Mouse (Mus musculus) T-helper 2 cell (primary cell): ENCODE data around the gene Prune1.

Experiments
- in situ Hi-C: fragments of 300-600 bp; cut with MboI, MseI; formaldehyde crosslinking; loops from one replicate; pipeline ENCODE4 v1.15.1; 2025; ENCODE audit warnings: high pct_unique_total_duplicates

The Prune1 gene

GRCm38 (mm10) chr3:95277149-95277551 is 4.7 kb downstream of the Prune1 start:
- in situ Hi-C loops = no loop called here

DNA sequence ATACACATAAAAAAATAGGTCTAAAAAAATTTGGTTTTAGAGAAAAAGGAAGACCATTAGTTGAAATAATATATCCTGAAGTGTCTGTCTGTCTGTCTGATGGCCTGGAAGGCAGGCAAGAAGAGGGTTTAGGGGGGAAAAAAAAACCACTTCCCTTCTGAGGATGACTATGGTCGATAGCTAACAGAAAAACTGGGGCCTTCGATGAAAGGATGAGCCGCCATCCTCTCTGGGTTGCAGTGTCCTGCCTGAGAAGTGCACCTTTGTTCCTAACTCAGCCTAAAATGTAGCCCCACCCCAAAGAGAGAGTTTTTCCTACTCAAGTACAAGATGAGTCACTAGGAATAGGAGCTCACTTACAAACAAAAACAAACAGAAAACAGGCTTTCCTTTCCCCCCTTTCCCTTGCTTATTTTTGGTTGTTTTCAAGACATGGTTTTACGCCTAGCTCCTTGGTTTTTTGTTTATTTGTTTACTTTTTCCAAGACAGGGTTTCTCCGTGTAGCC is 5.4 kb downstream of the Prune1 start:
- in situ Hi-C loops = no loop called here

GRCm38 (mm10) chr3:95275161-95275560 is 6.7 kb downstream of the Prune1 start:
- in situ Hi-C loops = no loop called here

GRCm38 (mm10) chr3:95274453-95274852 is 7.4 kb downstream of the Prune1 start:
- in situ Hi-C loops = no loop called here

DNA sequence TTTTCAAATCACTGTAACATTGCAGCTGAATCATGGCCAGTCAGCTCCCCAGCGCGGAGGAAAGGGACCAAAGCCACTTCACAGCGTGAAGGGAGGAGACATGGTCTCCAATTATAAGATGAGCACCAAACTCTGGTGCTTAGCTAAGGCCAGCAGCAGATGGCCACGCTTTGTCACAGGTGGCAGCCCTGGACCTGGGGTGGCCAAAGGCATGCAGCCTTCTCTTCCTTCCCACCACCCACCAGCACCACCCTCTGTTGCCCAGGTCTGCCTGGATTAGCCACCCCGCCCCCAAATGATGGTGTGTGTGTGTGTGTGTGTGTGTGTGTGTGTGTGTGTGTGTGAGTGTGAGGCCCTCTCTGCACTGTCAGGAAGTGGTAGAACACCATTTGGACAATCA is 8.4 kb downstream of the Prune1 start:
- in situ Hi-C loops = no loop called here

- in situ Hi-C loops = no loop called here
These were observed 11.0 kb downstream of the Prune1 start for GRCm38 (mm10) chr3:95270766-95271364.

- in situ Hi-C loops = loop anchor here (10.0 kb wide), 1 partner anchor 125 kb away; the partner anchor contains the start of gene Tnfaip8l2
These were observed 12.1 kb downstream of the Prune1 start for GRCm38 (mm10) chr3:95269789-95270188.

- in situ Hi-C loops = loop anchor here (10.0 kb wide), 1 partner anchor 123 kb away; the partner anchor contains the start of gene Tnfaip8l2
These were observed 14.0 kb downstream of the Prune1 start for GRCm38 (mm10) chr3:95267855-95268254.

GRCm38 (mm10) chr3:95266052-95266451 is 15.8 kb downstream of the Prune1 start:
- in situ Hi-C loops = loop anchor here (10.0 kb wide), 1 partner anchor 121 kb away; the partner anchor contains the start of gene Tnfaip8l2

GRCm38 (mm10) chr3:95264724-95265123 is 17.2 kb downstream of the Prune1 start:
- in situ Hi-C loops = loop anchor here (10.0 kb wide), 1 partner anchor 120 kb away; the partner anchor contains the start of gene Tnfaip8l2

GRCm38 (mm10) chr3:95263089-95263739 is 18.7 kb downstream of the Prune1 start:
- in situ Hi-C loops = loop anchor here (10.0 kb wide), 1 partner anchor 118 kb away; the partner anchor contains the start of gene Tnfaip8l2

DNA sequence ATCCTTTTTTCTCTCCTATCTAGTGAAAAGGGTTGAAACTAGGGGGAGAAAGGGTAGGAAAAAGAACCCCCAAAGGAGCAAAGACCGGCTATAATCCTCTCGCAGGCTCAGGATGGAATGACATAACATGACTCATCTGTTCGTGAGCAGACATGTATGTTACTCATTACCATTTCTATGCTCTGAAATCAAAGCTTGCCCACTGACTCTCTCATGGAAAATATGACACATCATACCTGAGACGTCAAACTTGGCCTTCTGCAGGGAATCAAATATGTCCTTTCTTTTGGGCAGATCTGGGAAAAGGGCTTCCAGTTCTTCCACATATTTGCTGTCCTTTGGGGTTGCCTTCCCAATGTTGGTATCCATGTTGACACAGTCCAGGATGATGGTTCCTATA is 19.9 kb downstream of the Prune1 start:
- in situ Hi-C loops = loop anchor here (10.0 kb wide), 1 partner anchor 117 kb away; the partner anchor contains the start of gene Tnfaip8l2

DNA sequence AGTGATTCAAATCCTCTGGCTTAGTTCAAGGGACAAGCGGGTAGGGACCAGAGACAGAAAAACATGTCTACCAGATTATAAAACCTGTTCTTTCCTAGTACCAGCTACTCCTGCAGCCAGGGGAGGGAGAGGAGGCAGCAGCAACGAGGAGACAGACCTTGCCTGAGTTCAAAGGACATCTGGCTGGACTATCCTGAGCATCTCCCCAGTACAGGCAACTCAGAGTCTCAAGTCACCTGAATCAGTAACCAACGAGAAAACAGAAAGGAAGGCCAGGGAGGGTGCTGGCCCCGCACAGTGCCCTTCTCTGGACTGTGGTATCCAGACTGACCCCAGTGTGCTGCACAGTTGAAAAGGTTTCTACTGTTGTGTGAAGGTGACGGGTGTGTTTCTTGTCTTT is 24.9 kb downstream of the Prune1 start:
- in situ Hi-C loops = no loop called here

- in situ Hi-C loops = no loop called here
These were observed 31.0 kb downstream of the Prune1 start, which contains the start of gene Bnipl for GRCm38 (mm10) chr3:95250783-95251424. Bnipl (minus strand) TSS chr3:95251193.

- in situ Hi-C loops = no loop called here
These were observed 31.5 kb downstream of the Prune1 start for GRCm38 (mm10) chr3:95250361-95250760.

DNA sequence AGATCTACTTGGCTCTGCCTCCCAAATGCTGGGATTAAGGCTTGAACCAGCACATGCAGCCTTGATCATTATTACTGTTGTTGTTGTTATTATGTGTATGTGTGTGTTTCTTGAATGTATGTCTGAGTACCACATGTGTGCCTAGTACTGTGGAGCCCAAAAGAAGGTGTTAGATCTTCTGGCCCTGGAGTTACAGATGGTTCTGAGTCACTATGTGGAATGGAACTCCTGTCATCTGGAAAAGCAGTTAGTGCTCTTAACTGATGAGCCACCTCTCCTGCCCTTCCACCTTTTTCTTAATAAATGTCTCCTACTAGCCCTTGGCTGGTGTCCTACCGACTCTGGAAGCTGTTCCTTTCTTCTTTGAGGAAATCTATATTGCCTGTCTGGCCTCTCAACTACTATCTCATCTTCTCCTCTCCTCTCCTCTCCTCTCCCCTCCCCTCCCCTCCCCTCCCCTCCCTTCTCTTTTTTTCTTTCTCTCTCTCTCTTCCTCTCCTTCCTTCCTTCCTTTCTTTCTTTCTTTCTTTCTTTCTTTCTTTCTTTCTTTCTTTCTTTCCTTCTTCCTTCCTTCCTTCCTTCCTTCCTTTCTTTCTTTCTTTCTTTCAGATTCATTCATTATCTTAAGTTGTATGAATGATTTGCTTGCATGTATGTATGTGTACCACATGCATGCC is 34.1 kb downstream of the Prune1 start:
- in situ Hi-C loops = no loop called here

DNA sequence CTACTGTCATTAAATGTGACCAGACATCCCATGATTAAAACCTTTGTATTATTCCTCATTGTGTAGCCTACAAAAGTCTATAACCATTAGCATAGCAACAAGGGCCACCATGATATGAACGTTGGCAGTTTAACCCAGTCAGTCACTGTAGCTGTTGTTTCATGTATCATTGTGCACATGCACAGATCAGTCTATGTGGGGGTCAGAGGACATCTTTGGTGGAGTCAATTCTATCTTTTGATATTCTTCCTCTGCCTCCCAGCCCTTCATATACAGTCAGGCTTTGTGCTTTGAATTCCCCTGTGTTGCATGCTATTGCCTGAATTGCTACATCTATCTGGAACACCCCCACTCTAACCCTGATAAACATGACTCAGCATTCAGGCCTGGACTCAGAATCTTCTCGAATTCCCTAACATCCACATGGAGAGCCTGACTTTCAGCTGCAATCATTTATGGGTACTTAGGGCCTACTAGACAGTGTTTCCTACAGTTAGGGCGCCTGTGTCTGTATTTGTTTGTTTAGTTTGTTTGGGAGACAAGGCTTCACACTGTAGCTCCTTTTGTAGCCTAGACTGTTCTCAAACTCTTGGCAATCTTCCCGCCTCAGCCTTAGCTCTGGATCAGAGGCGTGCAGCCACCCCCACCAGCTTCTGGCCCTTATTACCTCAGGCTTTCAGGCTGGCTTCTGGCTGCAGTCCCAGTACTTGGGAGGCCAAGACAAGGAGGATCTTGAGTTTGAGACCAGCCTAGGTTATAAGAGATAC is 35.2 kb downstream of the Prune1 start:
- in situ Hi-C loops = no loop called here

- in situ Hi-C loops = no loop called here
These were observed 38.8 kb downstream of the Prune1 start for GRCm38 (mm10) chr3:95243086-95243485.

DNA sequence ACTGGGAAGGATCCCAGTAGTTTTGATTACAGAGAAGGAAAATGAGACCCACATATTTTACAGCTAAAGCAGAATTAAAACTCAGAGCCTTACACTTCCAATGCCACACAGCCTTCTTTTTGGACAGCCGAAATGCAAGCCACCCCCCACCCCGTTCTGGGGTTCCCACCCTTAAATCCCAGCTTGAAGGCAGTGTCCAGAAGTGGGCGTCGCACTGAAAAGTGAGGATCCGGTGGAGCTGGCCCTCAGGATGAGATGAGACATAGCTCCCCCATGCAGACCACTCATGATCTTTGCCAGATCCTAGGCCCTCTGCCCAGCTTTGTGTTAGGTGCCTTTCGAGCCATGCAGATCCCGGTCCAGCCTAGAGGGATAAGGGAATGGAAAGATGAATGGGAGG is 40.4 kb downstream of the Prune1 start, which contains the start of gene Gm128:
Gm128 (minus strand) TSS at position 101 of the 400 bp plus-strand sequence.
- in situ Hi-C loops = no loop called here

DNA sequence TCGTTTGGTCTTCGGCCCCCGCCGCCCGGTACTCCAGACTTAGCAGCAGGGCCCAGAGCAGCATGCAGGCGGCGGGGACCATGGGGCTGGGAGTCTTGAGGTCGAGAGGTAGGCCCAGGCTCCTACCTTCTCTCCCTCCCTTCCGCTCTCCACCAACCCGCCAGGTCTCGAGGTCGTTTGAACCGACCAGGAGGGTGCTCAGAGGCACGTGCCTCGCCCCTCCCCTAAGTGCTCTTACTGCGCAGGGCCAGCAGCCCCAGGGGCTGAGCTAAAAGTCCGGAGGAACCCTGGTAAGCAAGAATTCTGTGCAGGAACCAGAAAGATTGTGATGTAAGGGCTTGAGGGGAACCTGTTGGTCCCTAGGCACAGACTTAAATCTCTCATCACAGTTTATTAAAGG is 41.0 kb downstream of the Prune1 start:
- in situ Hi-C loops = no loop called here

DNA sequence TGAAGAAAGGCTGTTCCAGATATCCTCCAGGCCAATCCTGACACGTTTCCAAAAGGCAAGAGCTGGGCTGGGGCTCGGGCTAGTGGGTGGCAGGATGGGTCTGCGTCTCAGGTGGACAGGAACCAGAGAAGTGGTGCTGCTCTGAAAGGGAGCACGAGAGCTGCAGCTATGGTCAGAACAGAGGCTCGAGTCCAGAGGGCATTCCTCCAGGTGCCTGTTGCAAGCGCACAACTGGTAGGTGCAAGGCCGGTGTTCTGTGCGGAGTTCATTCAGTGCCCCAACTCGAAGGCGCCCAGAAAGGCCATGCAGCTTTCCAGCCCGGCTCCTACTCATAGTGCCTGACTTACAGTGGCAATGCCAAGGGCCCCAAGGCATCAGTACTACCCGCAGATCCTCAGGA is 41.9 kb downstream of the Prune1 start:
- in situ Hi-C loops = no loop called here
